Mouse (Mus musculus) CH12.LX (cell line): ENCODE measurements around the gene Sh3rf3. TPM values are rescaled to one million over a fixed set of nuclear protein-coding genes. Genes with fewer than 3 reads are reported as not detected.

Experiments
- DNase-seq: peaks from one replicate; pipeline ENCODE4 v3.0.0-alpha.2; 2013; ENCODE audit errors: extremely low read depth
- H3K27ac ChIP-seq: 2 replicates; pipeline ENCODE4 v1.5.1; 2012; ENCODE audit warnings: low read depth, mild to moderate bottlenecking, control low read depth, moderate library complexity; ENCODE audit not compliant: insufficient read depth
- H3K27me3 ChIP-seq: replicated peaks from 2 replicates; pipeline ENCODE3; 2012; ENCODE audit warnings: inconsistent platforms
- H3K36me3 ChIP-seq, 2 experiments: replicated peaks in 1 of 2; 2 replicates each; pipeline versions ENCODE3 to v1.6.1; 2012; ENCODE audit warnings: inconsistent platforms in 1 of 2, low read length in 1 of 2, mild to moderate bottlenecking in 1 of 2, mixed read lengths in 1 of 2, moderate library complexity in 1 of 2; ENCODE audit not compliant: control insufficient read depth in 1 of 2, insufficient read depth in 1 of 2
- H3K4me1 ChIP-seq, 2 experiments: 2 replicates each; pipeline ENCODE4 v1.6.1; 2012; ENCODE audit warnings: inconsistent platforms in 1 of 2, moderate library complexity in 1 of 2; ENCODE audit not compliant: insufficient read depth in 2 of 2, control insufficient read depth in 1 of 2
- H3K4me2 ChIP-seq: 2 replicates; pipeline ENCODE4 v1.6.1; 2012; ENCODE audit warnings: low read depth, mild to moderate bottlenecking, control low read depth; ENCODE audit not compliant: poor library complexity, insufficient read depth, severe bottlenecking
- H3K4me3 ChIP-seq, 3 experiments: fragments of 150-350 bp in 1 of 3; sonication (generic) in 1 of 3; replicated peaks in 1 of 3; 2 replicates each; pipeline versions ENCODE3 to v1.5.1; 2011 to 2012; ENCODE audit warnings: low read depth in 2 of 3, low read length in 2 of 3, mild to moderate bottlenecking in 2 of 3, moderate library complexity in 2 of 3, control low read depth in 1 of 3, improper control_type of control experiment in 1 of 3, inconsistent platforms in 1 of 3, mixed read lengths in 1 of 3; ENCODE audit not compliant: poor library complexity in 1 of 3
- H3K79me2 ChIP-seq: replicated peaks from 2 replicates; pipeline ENCODE4 v1.6.1; 2012; ENCODE audit warnings: mild to moderate bottlenecking, moderate library complexity; ENCODE audit not compliant: control insufficient read depth, poor library complexity, insufficient read depth, severe bottlenecking; ENCODE audit errors: extremely low read depth
- H3K9ac ChIP-seq: 2 replicates; pipeline ENCODE4 v1.6.1; 2012; ENCODE audit warnings: low read depth, mild to moderate bottlenecking, control low read depth, moderate library complexity; ENCODE audit not compliant: insufficient read depth
- H3K9me3 ChIP-seq: replicated peaks from 2 replicates; pipeline ENCODE3; 2012; ENCODE audit warnings: low read length, inconsistent platforms, mixed read lengths
- BHLHE40 ChIP-seq: IDR thresholded peaks from 2 replicates; pipeline ENCODE4 v1.6.1; 2011; ENCODE audit warnings: mild to moderate bottlenecking, low read depth, low read length, improper control_type of control experiment
- CHD1 ChIP-seq: IDR thresholded peaks from 2 replicates; pipeline ENCODE4 v1.6.1; 2012; ENCODE audit warnings: low read depth, low read length, improper control_type of control experiment, inconsistent platforms
- CTCF ChIP-seq, 2 experiments: IDR thresholded peaks in 1 of 2; conservative IDR thresholded peaks in 1 of 2; 2 replicates each; pipeline ENCODE4 v1.5.1; 2011 to 2012; ENCODE audit warnings: low read depth in 2 of 2, low read length in 2 of 2, improper control_type of control experiment in 1 of 2, inconsistent platforms in 1 of 2, mild to moderate bottlenecking in 1 of 2, moderate library complexity in 1 of 2
- E2F4 ChIP-seq: IDR thresholded peaks from 2 replicates; pipeline ENCODE4 v1.6.1; 2011; ENCODE audit warnings: low read depth, low read length, improper control_type of control experiment; ENCODE audit not compliant: insufficient replicate concordance
- ELF1 ChIP-seq: IDR thresholded peaks from 2 replicates; pipeline ENCODE4 v1.6.1; 2014; ENCODE audit warnings: low read depth, mild to moderate bottlenecking, inconsistent platforms, low read length, improper control_type of control experiment
- EP300 ChIP-seq: IDR thresholded peaks from 2 replicates; pipeline ENCODE4 v1.6.1; 2011; ENCODE audit warnings: low read length, improper control_type of control experiment
- ETS1 ChIP-seq: conservative IDR thresholded peaks from 2 replicates; pipeline ENCODE4 v1.6.1; 2012; ENCODE audit warnings: low read depth, mild to moderate bottlenecking, inconsistent platforms, low read length, improper control_type of control experiment, moderate library complexity
- HCFC1 ChIP-seq: IDR thresholded peaks from 2 replicates; pipeline ENCODE4 v1.6.1; 2012; ENCODE audit warnings: low read depth, mild to moderate bottlenecking, inconsistent platforms, low read length, improper control_type of control experiment
- IRF4 ChIP-seq: IDR thresholded peaks from 2 replicates; pipeline ENCODE4 v1.6.1; 2014; ENCODE audit warnings: low read depth, mild to moderate bottlenecking, inconsistent platforms, low read length, improper control_type of control experiment
- JUN ChIP-seq: IDR thresholded peaks from 2 replicates; pipeline ENCODE4 v1.6.1; 2011; ENCODE audit warnings: low read depth, mild to moderate bottlenecking, low read length, improper control_type of control experiment, moderate library complexity; ENCODE audit not compliant: insufficient read depth
- JUND ChIP-seq: conservative IDR thresholded peaks from 2 replicates; pipeline ENCODE4 v1.6.1; 2011; ENCODE audit warnings: low read depth, low read length, improper control_type of control experiment
- MEF2A ChIP-seq: IDR thresholded peaks from 2 replicates; pipeline ENCODE4 v1.6.1; 2014; ENCODE audit warnings: low read depth, mild to moderate bottlenecking, inconsistent platforms, low read length, improper control_type of control experiment, borderline replicate concordance
- MXI1 ChIP-seq: IDR thresholded peaks from 2 replicates; pipeline ENCODE4 v1.6.1; 2011; ENCODE audit warnings: mild to moderate bottlenecking, low read depth, low read length, improper control_type of control experiment
- PAX5 ChIP-seq: IDR thresholded peaks from 2 replicates; pipeline ENCODE4 v1.6.1; 2012; ENCODE audit warnings: low read length, inconsistent platforms, mixed read lengths
- RAD21 ChIP-seq: IDR thresholded peaks from 2 replicates; pipeline ENCODE4 v1.6.1; 2011; ENCODE audit warnings: low read depth, mild to moderate bottlenecking, low read length, improper control_type of control experiment, moderate library complexity
- RCOR1 ChIP-seq: conservative IDR thresholded peaks from 2 replicates; pipeline ENCODE4 v1.6.1; 2012; ENCODE audit warnings: low read depth, mild to moderate bottlenecking, inconsistent platforms, low read length, improper control_type of control experiment
- SIN3A ChIP-seq: IDR thresholded peaks from 2 replicates; pipeline ENCODE4 v1.6.1; 2012; ENCODE audit warnings: low read length, improper control_type of control experiment, inconsistent platforms
- SMC3 ChIP-seq: IDR thresholded peaks from 2 replicates; pipeline ENCODE4 v1.6.1; 2011; ENCODE audit warnings: low read depth, low read length, improper control_type of control experiment
- TBP ChIP-seq: conservative IDR thresholded peaks from 2 replicates; pipeline ENCODE4 v1.6.1; 2011; ENCODE audit warnings: low read depth, low read length, improper control_type of control experiment
- TCF12 ChIP-seq: IDR thresholded peaks from 2 replicates; pipeline ENCODE4 v1.6.1; 2014; ENCODE audit warnings: low read depth, mild to moderate bottlenecking, inconsistent platforms, low read length, improper control_type of control experiment
- USF2 ChIP-seq: conservative IDR thresholded peaks from 2 replicates; pipeline ENCODE4 v1.6.1; 2011; ENCODE audit warnings: low read depth, low read length, improper control_type of control experiment
- ZC3H11A ChIP-seq: IDR thresholded peaks from 2 replicates; pipeline ENCODE4 v1.6.1; 2012; ENCODE audit warnings: low read depth, mild to moderate bottlenecking, inconsistent platforms, low read length, improper control_type of control experiment
- ZNF384 ChIP-seq: IDR thresholded peaks from 2 replicates; pipeline ENCODE4 v1.6.1; 2012; ENCODE audit warnings: low read depth, low read length, improper control_type of control experiment, inconsistent platforms
- dilution Hi-C: fragments of 300-500 bp; cut with MboI; formaldehyde crosslinking; loops from 2 replicates; pipeline ENCODE4 v1.14.3; 2020; ENCODE audit warnings: low sequenced_read_pairs; ENCODE audit not compliant: extremely low pct_unique_long_range_greater_than_20kb, extremely low pct_ligation_motif_present
- in situ Hi-C: fragments of 300-500 bp; cut with MboI; formaldehyde crosslinking; loops from 3 replicates; pipeline ENCODE4 v1.14.3; 2019; ENCODE audit warnings: low sequenced_read_pairs, low pct_ligation_motif_present, low pct_unique_long_range_greater_than_20kb, mixed read lengths
- polyA plus RNA-seq: library from polyadenylated mRNA; unstranded; fragments of >175 nt; gene quantifications from 2 replicates; pipeline ENCODE4 v1.2.1, GENCODE M21; 2012; ENCODE audit warnings: low read depth; ENCODE audit not compliant: insufficient read length
- total RNA-seq, 2 experiments: library from RNA; depleted of rRNA; stranded (reverse); fragments of 300-350 nt in 1 of 2; fragments of >200 nt in 1 of 2; gene quantifications; 2 replicates each; pipeline ENCODE4 v1.2.3; 2012 to 2014

The Sh3rf3 gene
- total and polyA plus RNA-seq, 3 experiments: 0.13 to 0.64 TPM; not detected in 1

DNA sequence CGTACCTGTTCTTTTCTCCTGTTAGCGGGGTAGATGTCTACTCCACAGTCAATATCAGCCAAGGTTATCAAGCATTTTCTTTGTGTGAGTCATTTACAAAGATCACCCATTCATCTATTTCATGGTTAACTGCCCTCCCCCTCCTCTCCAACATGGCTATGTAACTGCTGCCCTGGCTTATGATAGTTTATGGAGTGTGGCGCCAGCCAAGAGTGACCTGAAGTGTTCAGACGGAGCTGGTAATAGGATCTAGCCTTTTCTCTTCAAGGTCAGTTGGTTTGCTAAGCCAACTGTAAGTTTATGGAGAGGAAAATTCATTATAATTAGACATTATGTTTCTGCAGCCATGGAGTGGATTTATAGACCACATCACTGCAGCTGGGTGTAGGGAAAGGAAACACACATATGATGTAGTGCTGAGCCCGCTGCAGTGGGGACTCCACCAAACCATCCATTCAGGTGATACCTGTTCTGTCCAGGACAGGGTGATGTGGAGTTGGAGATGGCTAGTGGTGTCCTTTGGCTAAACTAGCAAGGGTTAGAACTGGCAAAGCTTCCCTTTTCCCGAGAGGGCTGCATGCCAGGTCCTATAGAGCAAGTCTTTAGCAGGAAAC is 109.2 kb downstream of the Sh3rf3 start:
- DNase-seq: no peak
- no peak overlapping the region for H3K4me3 ChIP-seq
- H3K4me2 ChIP-seq: no peak overlapping the region
- in situ Hi-C loops: no loop called here
- H3K9ac ChIP-seq: no peak overlapping the region
- no peaks in the 10 kb centered on the region for H3K9me3 ChIP-seq
- H3K4me1 ChIP-seq: peaks cover 0 to 6% of the 10 kb centered on the region in 2 experiments; a peak in 1 of 4 replicates
- H3K27me3 ChIP-seq: peaks cover 14% of the 10 kb centered on the region
- no peaks in the 10 kb centered on the region for H3K79me2 ChIP-seq
- TF ChIP-seq IRF4 (no peak), CHD1 (no peak), USF2 (no peak), RCOR1 (no peak), RAD21 (no peak), HCFC1 (no peak), ZNF384 (no peak), MEF2A (no peak), TBP (no peak), TCF12 (no peak), JUND (no peak), ZC3H11A (no peak), EP300 (no peak), MXI1 (no peak), ETS1 (no peak), CTCF (conservative IDR thresholded peaks at IDR 0.05 in 1 of 2, IDR thresholded peaks at IDR 0.05 in 1 of 2; ENCODE audit: low read depth in 2 of 2, low read length in 2 of 2) (no peak), SIN3A (no peak), BHLHE40 (no peak), JUN (no peak)
- TF ChIP-seq, all 38 proteins: peak for 0
- dilution Hi-C loops: no loop called here
- Histone ChIP-seq H3K27ac (no peak overlapping the region), H3K36me3 (no peaks in the 10 kb centered on the region)

DNA sequence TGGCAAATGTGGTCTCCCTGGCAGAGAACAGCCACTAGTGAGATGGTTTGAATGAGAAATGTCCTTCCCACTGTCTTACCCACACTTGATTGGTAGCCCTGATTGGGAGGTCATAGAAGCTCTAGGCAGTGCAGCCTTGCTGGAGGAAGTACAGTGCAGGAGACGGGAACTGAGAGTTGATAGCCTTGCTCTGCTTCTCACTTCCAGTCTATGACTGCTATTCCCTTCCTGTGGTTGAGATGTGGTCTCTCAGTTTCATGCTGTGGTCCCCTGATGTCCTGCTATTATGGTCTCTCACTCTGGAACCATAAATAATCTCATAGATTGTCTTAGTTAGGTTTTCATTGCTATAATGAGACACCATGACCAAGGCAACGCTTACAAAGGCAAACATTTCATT is 109.8 kb downstream of the Sh3rf3 start:
- DNase-seq: no peak
- no peak overlapping the region for H3K4me2 ChIP-seq
- H3K4me3 ChIP-seq: no peak overlapping the region
- H3K27ac ChIP-seq: no peak overlapping the region
- in situ Hi-C loops: no loop called here
- no peaks in the 10 kb centered on the region for H3K36me3 ChIP-seq
- TF ChIP-seq TCF12 (no peak), SMC3 (no peak), PAX5 (no peak), JUN (no peak), ELF1 (no peak), E2F4 (no peak), ETS1 (no peak), CHD1 (no peak)
- TF ChIP-seq, all 38 proteins: peak for 0
- Histone ChIP-seq H3K9me3 (no peaks in the 10 kb centered on the region), H3K79me2 (no peaks in the 10 kb centered on the region), H3K4me1 (peaks cover 0 to 6% of the 10 kb centered on the region in 2 experiments; a peak in 1 of 4 replicates), H3K9ac (no peak overlapping the region), H3K27me3 (peaks cover 20% of the 10 kb centered on the region)
- dilution Hi-C loops: no loop called here
